Mouse (Mus musculus) liver, adult 2 months (tissue): ENCODE measurements around the gene Tanc1.

Experiments used
- CTCF ChIP-seq: fragments of 200-500 bp; IDR thresholded peaks from 2 replicates; pipeline ENCODE4 v1.5.1; 2011; ENCODE audit warnings: low read depth, low read length, control low read depth
- POLR2A ChIP-seq: fragments of 200-500 bp; IDR thresholded peaks from 2 replicates; pipeline ENCODE4 v1.6.1; 2011; ENCODE audit warnings: low read length, control low read depth; ENCODE audit not compliant: insufficient read depth; ENCODE audit errors: extremely low read depth

DNA sequence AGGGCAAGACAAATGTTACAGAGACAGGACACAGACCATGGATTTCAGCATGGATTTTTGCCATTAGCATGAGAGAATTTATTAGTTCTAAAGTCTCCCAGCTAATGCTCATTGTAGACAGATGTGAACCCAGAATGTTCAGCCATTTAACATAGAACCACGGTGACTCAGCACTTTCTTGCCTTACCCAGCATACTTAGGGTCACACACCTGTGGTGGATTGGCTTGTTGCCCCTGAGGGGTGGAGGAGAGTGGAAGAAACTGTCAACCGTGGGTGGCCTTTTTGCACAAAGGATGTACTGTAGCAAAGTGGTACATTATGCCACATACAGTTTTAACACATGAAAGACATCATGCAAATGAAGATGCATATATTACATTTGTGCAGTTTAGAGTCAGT is 5.0 kb downstream of the Tanc1 start:
- TF ChIP-seq CTCF (no peak), POLR2A (no peak)
